In the genomic region with DNA sequence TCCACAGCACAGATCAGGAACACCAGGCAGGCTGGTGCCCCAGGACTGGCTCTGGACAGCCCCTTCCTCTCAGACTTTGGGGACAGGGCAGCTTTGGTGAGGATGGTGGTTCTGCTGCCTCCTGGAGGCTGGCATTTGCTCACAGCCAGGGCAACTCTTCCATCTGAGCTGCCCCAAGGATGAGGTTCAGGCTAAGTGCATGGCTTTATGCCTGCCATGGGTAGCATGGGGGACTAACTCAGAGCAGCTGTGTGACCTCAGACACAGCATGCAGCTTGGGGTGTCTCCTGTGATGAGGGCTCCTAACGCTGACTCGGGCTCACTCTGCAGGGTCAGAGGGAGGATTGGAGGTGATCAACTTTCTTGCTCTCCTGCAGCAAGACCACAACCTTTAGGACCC, we compare ENCODE assay signal across 12 mouse cellular contexts. TPM values are rescaled to one million over a fixed set of nuclear protein-coding genes. Genes with fewer than 3 reads are reported as not detected.
A peak's percentile ranks its signal among the peaks of the same experiment; 100 is the strongest.
DNase-seq lines count a peak whose midpoint lies in the region; ATAC-seq and TF ChIP-seq lines count a peak whose summit lies in the region.
"Not testable (repeated sequence)": the region's sequence is repeated elsewhere in the genome, so short reads cannot be mapped to it uniquely, and the experiment has no call there.
"Had no signal": no experiment of that assay in that cellular context is flagged by ENCODE, and none has a peak within 500 bp of the region (broad histone marks: within the 10 kb centered on the region; RNA-seq: fewer than 3 reads in every experiment).

No protein-coding gene starts in this region.

- peak; percentile 27; the same call in 1 of the 2 replicates for ATAC-seq in frontal cortex, adult (ENCODE audit: low TSS enrichment)
- not testable (repeated sequence) for ATAC-seq in hindbrain, postnatal 0 days; liver, embryonic 14.5 days (ENCODE audit: insufficient read depth)

- not testable (repeated sequence) for H3K4me1 ChIP-seq in hindbrain, postnatal 0 days (ENCODE audit: insufficient read depth, low read length); small intestine, adult 2 months (ENCODE audit: control insufficient read depth, insufficient read depth, insufficient read length, low read length)
- peaks cover 36 to 42% of the 10 kb centered on the region in 2 experiments for H3K4me1 ChIP-seq in liver, embryonic 14.5 days (replicated peaks; ENCODE audit: control insufficient read depth in 2 of 2, insufficient read depth in 2 of 2, low read length in 1 of 2)

- DNase-seq in CD4-positive, CD25-positive, alpha-beta regulatory T cell, adult 2 months (ENCODE audit: low read depth, low spot score), result peak; percentile 18
- not testable (repeated sequence) for DNase-seq in hindbrain, postnatal 0 days (ENCODE audit: low spot score); layer of hippocampus, adult 2 months (ENCODE audit: low spot score in 2 of 2); liver, embryonic 14.5 days (ENCODE audit: low read depth in 3 of 3, low spot score in 3 of 3)
- DNase-seq in thymus, postnatal 0 days (ENCODE audit: low spot score), result peak; percentile 57
- peak; percentile 47 for DNase-seq in thymus, postnatal 4 days

- not testable (repeated sequence) for TF ChIP-seq POLR2A in small intestine, adult 2 months (IDR thresholded peaks at IDR 0.05; ENCODE audit: low read depth, low read length)

- H3K9me3 ChIP-seq in hindbrain, postnatal 0 days (ENCODE audit: low read length); liver, embryonic 14.5 days (ENCODE audit: control insufficient read depth, low read length): not testable (repeated sequence)

- peak; percentile 29 for TF ChIP-seq CTCF in hindbrain, postnatal 0 days (IDR thresholded peaks at IDR 0.05; ENCODE audit: low read depth)
- peak; percentile 13; the same call in 1 of the 2 replicates for TF ChIP-seq CTCF in layer of hippocampus, adult 2 months (conservative IDR thresholded peaks at IDR 0.05)
- TF ChIP-seq CTCF in liver, embryonic 14.5 days (IDR thresholded peaks at IDR 0.05; ENCODE audit: low read depth), result peak; percentile 32
- not testable (repeated sequence) for TF ChIP-seq CTCF in small intestine, adult 2 months (IDR thresholded peaks at IDR 0.05; ENCODE audit: extremely low read depth, insufficient read length, insufficient replicate concordance, low read depth, low read length)

- not testable (repeated sequence) for H3K9ac ChIP-seq in hindbrain, postnatal 0 days (replicated peaks; ENCODE audit: low read length); liver, embryonic 14.5 days (replicated peaks)

- not testable (repeated sequence) for H3K27me3 ChIP-seq in hindbrain, postnatal 0 days (ENCODE audit: insufficient read depth, low read length); liver, embryonic 14.5 days (ENCODE audit: control insufficient read depth, insufficient read depth, low read length); small intestine, adult 2 months (ENCODE audit: control insufficient read depth, insufficient read depth, low read length)

- not testable (repeated sequence) for TF ChIP-seq EP300 in liver, embryonic 14.5 days (IDR thresholded peaks at IDR 0.05; ENCODE audit: low read depth)

- H3K27ac ChIP-seq in hindbrain, postnatal 0 days; layer of hippocampus, adult 2 months; liver, embryonic 14.5 days; small intestine, adult 2 months (ENCODE audit: insufficient read depth, low read depth, low read length): not testable (repeated sequence)

- 80% methylated on average over 2 of the region's 2 CpGs for WGBS in hindbrain, postnatal 0 days
- 61% methylated on average over 2 of the region's 2 CpGs for WGBS in liver, embryonic 14.5 days (ENCODE audit: insufficient replicate concordance)
- 77% methylated on average over 2 of the region's 2 CpGs for WGBS in small intestine, adult 2 months

- not testable (repeated sequence) for H3K4me2 ChIP-seq in hindbrain, postnatal 0 days (ENCODE audit: low read depth, low read length); liver, embryonic 14.5 days (ENCODE audit: low read depth)

- not testable (repeated sequence) for H3K36me3 ChIP-seq in hindbrain, postnatal 0 days (ENCODE audit: insufficient read depth, low read length); liver, embryonic 14.5 days (replicated peaks; ENCODE audit: control insufficient read depth, insufficient read depth, low read depth); small intestine, adult 2 months (ENCODE audit: control insufficient read depth, insufficient read depth, low read length)

- not testable (repeated sequence) for H3K4me3 ChIP-seq in hindbrain, postnatal 0 days (ENCODE audit: low read length); layer of hippocampus, adult 2 months; liver, embryonic 14.5 days (ENCODE audit: insufficient read depth in 1 of 2, low read depth in 2 of 2, low read length in 2 of 2)
- peak overlapping the region; percentile 55 for H3K4me3 ChIP-seq in small intestine, adult 2 months (ENCODE audit: low read depth, low read length)

RNA-seq across cellular contexts. Expression of a gene that starts 1.3 kb away (rescaled TPM):
- 0.68 TPM in 1 of 2 replicates, not detected in the other for total RNA-seq in hindbrain, postnatal 0 days (2014; rRNA removed)
- polyA plus RNA-seq in hindbrain, postnatal 0 days (2015; fragmentation: Nextera tagmentation; extraction: Ambion mirVana), result 0.13 and 0.15 TPM in 2 replicates
- total RNA-seq in layer of hippocampus, adult 2 months (2021), result under 1 TPM; 0.31 to 0.34 TPM
- polyA plus RNA-seq in liver, embryonic 14.5 days (2012; rRNA removed), result 0.89 and 0.90 TPM in 2 replicates
- polyA plus RNA-seq in liver, embryonic 14.5 days (2014; fragmentation: Nextera tagmentation; extraction: Ambion mirVana), result 1.4 and 2.2 TPM in 2 replicates
- 1.2 and 2.0 TPM in 2 replicates for polyA plus RNA-seq in small intestine, adult 2 months (2012; rRNA removed)
- polyA plus RNA-seq in thymus, postnatal 0 days (2015; fragmentation: Nextera tagmentation; extraction: Ambion mirVana), result 104 and 115 TPM in 2 replicates
- total RNA-seq: adrenal gland, postnatal 4 days; forebrain, postnatal 0 days; gastrocnemius, adult 2 months; gastrocnemius, postnatal 25 days had no signal

RNA-seq across cellular contexts. Expression of a gene that starts 22.7 kb away (rescaled TPM):
- 131 and 135 TPM in 2 replicates for total RNA-seq in hindbrain, postnatal 0 days (2014; rRNA removed)
- 158 and 160 TPM in 2 replicates for polyA plus RNA-seq in hindbrain, postnatal 0 days (2015; fragmentation: Nextera tagmentation; extraction: Ambion mirVana)
- 10 to 100 TPM; 89.3 to 92.1 TPM for total RNA-seq in layer of hippocampus, adult 2 months (2021)
- 74.3 and 80.3 TPM in 2 replicates for polyA plus RNA-seq in liver, embryonic 14.5 days (2012; rRNA removed)
- polyA plus RNA-seq in liver, embryonic 14.5 days (2014; fragmentation: Nextera tagmentation; extraction: Ambion mirVana), result 164 and 171 TPM in 2 replicates
- polyA plus RNA-seq in small intestine, adult 2 months (2012; rRNA removed), result 105 and 148 TPM in 2 replicates
- polyA plus RNA-seq in thymus, postnatal 0 days (2015; fragmentation: Nextera tagmentation; extraction: Ambion mirVana), result 178 and 179 TPM in 2 replicates

RNA-seq across cellular contexts. Expression of a gene that starts 27.9 kb away (rescaled TPM):
- 1.7 and 4.4 TPM in 2 replicates for total RNA-seq in hindbrain, postnatal 0 days (2014; rRNA removed)
- polyA plus RNA-seq in hindbrain, postnatal 0 days (2015; fragmentation: Nextera tagmentation; extraction: Ambion mirVana), result 3.6 and 3.8 TPM in 2 replicates
- 1 to 10 TPM; 3.4 to 4.7 TPM for total RNA-seq in layer of hippocampus, adult 2 months (2021)
- polyA plus RNA-seq in liver, embryonic 14.5 days (2012; rRNA removed), result 0.51 and 0.71 TPM in 2 replicates
- polyA plus RNA-seq in liver, embryonic 14.5 days (2014; fragmentation: Nextera tagmentation; extraction: Ambion mirVana), result 0.71 and 0.78 TPM in 2 replicates
- polyA plus RNA-seq in small intestine, adult 2 months (2012; rRNA removed), result 0.37 and 0.42 TPM in 2 replicates
- polyA plus RNA-seq in thymus, postnatal 0 days (2015; fragmentation: Nextera tagmentation; extraction: Ambion mirVana), result 4.3 and 8.4 TPM in 2 replicates

RNA-seq across cellular contexts. Expression of a gene that starts 45.9 kb away (rescaled TPM):
- total RNA-seq in hindbrain, postnatal 0 days (2014; rRNA removed), result 18.2 and 26.6 TPM in 2 replicates
- polyA plus RNA-seq in hindbrain, postnatal 0 days (2015; fragmentation: Nextera tagmentation; extraction: Ambion mirVana), result 12.6 and 14.4 TPM in 2 replicates
- 1 to 10 TPM in 1 of 2 experiments, under 1 TPM in 1; 0.77 to 1.4 TPM for total RNA-seq in layer of hippocampus, adult 2 months (2021)
- 3.8 and 4.9 TPM in 2 replicates for polyA plus RNA-seq in liver, embryonic 14.5 days (2012; rRNA removed)
- 4.9 and 5.1 TPM in 2 replicates for polyA plus RNA-seq in liver, embryonic 14.5 days (2014; fragmentation: Nextera tagmentation; extraction: Ambion mirVana)
- 1.5 and 2.0 TPM in 2 replicates for polyA plus RNA-seq in small intestine, adult 2 months (2012; rRNA removed)
- polyA plus RNA-seq in thymus, postnatal 0 days (2015; fragmentation: Nextera tagmentation; extraction: Ambion mirVana), result 17.2 and 19.2 TPM in 2 replicates

Comparison
In these comparisons a context has a peak if more than half of its experiments do, and no peak if none do; other contexts are left out.
1. RNA of a gene that starts 1.3 kb away (polyA plus RNA-seq): 104 to 115 TPM in thymus, postnatal 0 days; 1.2 to 2.0 TPM in small intestine, adult 2 months, 0.89 to 2.2 TPM in liver, embryonic 14.5 days and 0.13 to 0.15 TPM in hindbrain, postnatal 0 days; every median in the first group is over 10 times any median in the second.